Mouse (Mus musculus) embryonic stem cell, embryonic (primary cell): ENCODE results near the gene Trim62.

Source experiments
- CTCF ChIA-PET, 4 experiments: fragments of 300-600 bp in 2 of 4; fragments of 350-600 bp in 2 of 4; sonication (Branson Sonifier 250); formaldehyde crosslinking; loops; one replicate each; lab custom pipeline; 2022; ENCODE audit warnings: inconsistent platforms in 2 of 4; lab: Charles Lee
- POLR2A ChIA-PET, 4 experiments: fragments of 300-600 bp in 2 of 4; fragments of 350-600 bp in 2 of 4; sonication (Branson Sonifier 250); formaldehyde crosslinking; loops; one replicate each; lab custom pipeline; 2022; ENCODE audit warnings: antibody characterized with exemption in 4 of 4, inconsistent platforms in 1 of 4; lab: Charles Lee

Gene Trim62

DNA sequence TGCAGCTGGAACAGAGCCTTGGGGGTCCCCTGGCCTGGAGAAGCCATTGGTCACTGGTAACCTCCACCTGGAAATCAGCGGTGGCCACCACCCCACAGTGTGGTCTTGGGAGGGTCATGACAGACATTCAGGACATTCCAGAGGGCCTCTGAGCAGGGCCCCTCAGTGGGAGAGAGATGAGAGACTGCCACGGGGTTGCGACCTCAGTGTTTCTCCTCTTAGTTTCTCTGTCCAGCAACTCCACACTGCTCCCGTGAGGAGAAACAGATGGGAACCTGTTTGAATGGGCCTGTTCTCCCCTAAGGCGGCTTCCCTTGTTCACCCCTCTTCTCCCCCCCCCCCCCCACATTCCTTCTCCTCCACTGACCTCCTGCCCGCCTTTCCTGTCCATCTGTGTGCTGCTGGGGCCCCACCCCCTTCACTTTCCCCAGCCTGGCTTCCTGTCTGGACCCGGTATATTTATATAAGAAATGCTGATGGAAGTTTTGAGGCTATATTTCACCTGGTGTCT lies 14.6 kb downstream of the Trim62 start:
- POLR2A ChIA-PET = no interaction called here
- CTCF ChIA-PET = no interaction called here

DNA sequence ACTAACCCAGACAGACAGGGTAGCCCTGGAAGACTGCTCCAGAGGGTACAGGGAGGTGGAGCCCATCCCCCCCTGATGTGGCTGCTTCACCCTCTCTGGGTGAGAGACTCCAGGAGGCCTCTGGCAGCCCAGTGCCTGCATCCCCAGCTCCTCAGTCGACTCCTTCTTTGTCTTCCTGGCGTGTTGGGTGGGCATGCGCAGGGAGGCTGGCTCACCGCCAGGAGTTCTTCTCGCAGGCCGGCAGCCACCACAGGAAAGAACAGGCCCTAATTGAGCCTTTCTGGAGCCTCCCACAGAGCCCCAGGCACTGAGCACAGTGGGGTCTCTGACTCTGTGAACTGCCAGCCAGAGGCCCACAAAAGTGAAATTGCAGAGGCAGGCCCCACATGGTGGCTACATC lies 16.0 kb downstream of the Trim62 start:
- CTCF ChIA-PET = interaction anchor here in 2 of 4 experiments (0.8 to 0.9 kb wide), 2 partner anchors 9 to 10 kb away, joined by 3 to 4 read pairs; no protein-coding TSS in a partner anchor
- POLR2A ChIA-PET = interaction anchor here in 2 of 4 experiments (0.5 to 1.5 kb wide), 5 partner anchors 9 to 482 kb away, joined by 3 to 7 read pairs (median 4); no protein-coding TSS in a partner anchor

DNA sequence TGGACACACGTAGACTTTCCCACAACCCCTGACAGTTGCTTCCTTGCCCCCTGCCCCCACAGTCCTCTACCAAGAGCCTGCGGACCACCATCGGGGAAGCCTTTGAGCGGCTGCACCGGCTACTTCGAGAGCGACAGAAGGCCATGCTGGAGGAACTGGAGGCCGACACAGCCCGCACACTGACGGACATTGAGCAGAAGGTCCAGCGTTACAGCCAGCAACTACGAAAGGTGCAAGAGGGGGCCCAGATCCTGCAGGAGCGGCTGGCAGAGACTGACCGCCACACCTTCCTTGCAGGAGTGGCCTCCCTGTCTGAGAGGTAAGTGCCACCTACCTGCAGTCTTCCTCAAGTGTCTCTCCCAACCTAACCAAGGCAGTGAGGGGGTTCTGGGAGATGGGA lies 17.1 kb downstream of the Trim62 start:
- ChIA-PET CTCF (no interaction called here), POLR2A (no interaction called here)

DNA sequence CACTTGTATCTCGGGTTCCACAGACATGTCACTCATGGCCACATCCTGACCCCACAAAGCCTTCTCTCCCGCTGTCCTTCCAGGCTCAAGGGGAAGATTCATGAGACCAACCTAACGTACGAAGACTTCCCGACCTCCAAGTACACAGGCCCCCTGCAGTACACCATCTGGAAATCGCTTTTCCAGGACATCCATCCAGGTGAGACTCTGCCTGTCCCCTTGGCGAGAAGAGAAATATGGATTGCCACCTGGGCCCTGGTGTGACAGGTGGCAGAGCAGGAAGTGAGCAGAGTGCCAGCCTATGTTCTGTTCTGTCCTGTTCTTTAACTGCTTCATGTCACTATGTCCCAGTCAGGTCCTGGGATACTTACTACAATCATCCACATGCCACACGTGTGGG lies 19.0 kb downstream of the Trim62 start:
- CTCF ChIA-PET = no interaction called here

DNA sequence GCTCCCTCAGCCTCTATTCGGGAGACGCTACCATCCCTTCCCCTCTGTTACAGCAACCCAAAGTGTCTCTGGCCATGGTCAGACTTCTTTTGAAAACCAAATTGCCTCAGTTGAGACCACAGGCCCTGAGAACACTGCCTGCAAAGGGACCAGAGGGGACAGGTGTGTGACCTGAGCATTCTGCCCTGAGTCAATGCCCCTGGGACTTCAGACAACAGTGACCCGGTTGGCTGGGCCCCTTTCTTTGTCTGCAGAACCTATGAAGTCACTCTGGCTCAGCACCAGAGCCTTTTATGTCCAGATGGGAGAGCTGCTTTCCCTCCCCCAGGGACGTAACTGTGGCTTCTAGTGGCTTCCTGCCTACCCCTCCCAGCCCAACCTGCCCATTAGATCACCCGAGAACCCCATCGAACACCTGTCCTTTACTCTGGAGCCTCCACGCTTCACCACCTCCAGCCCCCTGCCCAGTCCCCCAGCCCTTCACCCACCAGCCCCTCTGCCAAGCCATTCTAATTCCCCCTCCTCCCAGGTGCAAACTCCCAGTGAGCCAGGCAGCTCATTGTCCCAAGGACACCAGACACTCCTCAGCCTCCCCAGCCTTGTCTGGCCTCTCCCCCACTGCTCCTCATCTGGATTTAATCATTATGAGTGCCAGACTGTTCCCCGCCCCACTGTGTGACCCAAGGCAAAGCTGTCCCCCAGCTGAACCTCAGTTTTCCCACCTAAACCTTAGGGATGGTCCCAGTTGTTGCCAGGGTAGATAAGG lies 20.8 kb downstream of the Trim62 start:
- ChIA-PET CTCF (interaction anchor here in 2 of 4 experiments (0.6 to 1.7 kb wide), 3 partner anchors 191 to 436 kb away, joined by 3 to 6 read pairs (median 3); no protein-coding TSS in a partner anchor), POLR2A (interaction anchor here in 2 of 4 experiments (1.1 to 1.7 kb wide), 3 partner anchors 20 to 218 kb away, joined by 3 to 4 read pairs (median 3); partner anchors contain the start of genes Hpca (in 1 of the 2), Rnf19b (in 1 of the 2) and Trim62 (in 1 of the 2))

More for the DNA sequence above, 19.0 kb downstream of the Trim62 start:
- POLR2A ChIA-PET = interaction anchor here in 1 of 4 experiments (1.0 kb wide), 1 partner anchor 156 kb away, joined by 4 read pairs; the partner anchor contains the start of gene Rnf19b

DNA sequence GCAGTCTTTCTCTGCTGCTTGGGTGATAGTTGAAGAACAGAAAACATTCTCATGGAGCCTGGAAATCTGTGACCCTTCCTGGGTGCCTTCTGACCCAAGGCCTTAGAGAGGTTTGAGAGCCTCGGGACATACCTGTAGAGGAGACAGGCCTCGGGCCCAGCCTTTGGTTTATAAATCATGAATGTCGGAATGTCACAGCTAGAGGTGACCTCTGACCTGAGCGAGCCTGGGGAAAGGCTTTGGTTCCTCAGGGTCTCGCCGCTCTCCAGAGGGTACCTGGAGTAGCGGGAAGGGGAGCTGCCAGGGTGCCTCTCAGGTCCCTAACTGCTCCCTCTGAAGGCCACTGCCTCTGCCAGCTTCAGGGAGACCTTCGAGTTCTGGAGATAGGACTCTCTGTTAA lies 21.9 kb downstream of the Trim62 start:
- CTCF ChIA-PET = interaction anchor here in 2 of 4 experiments (0.5 to 1.7 kb wide), 2 partner anchors 178 to 208 kb away, joined by 4 to 6 read pairs; no protein-coding TSS in a partner anchor
- POLR2A ChIA-PET = interaction anchor here in 2 of 4 experiments (1.2 to 1.7 kb wide), 2 partner anchors 21 to 153 kb away, joined by 3 to 4 read pairs; partner anchors contain the start of genes Rnf19b (in 1 of the 2) and Trim62 (in 1 of the 2)

DNA sequence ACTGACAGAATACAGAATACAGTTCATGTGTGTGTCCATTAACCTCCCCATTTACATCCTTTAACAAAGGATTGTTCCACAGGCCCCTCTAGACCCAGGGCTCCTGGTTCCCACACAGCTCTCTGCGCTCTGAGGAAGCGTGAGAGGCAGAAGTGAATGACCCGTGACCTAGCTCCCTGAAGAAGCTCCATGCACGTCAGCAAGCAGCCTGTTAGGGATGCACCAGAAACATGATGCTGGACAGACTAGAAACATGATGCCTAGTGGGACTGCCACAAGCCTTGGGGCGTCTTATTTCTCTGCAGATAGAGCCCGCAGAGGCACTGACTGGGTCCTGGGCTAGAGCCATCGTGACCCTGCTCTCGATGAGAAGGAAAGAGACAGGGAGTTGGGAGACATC lies 23.4 kb downstream of the Trim62 start:
- ChIA-PET POLR2A (interaction anchor here in 2 of 4 experiments (0.6 to 2.5 kb wide), 2 partner anchors 44 to 151 kb away, joined by 3 to 8 read pairs; partner anchors contain the start of gene Rnf19b (in 1 of the 2)), CTCF (interaction anchor here in 3 of 4 experiments (0.5 to 2.3 kb wide), 3 partner anchors 9 to 279 kb away, joined by 4 to 7 read pairs (median 6); no protein-coding TSS in a partner anchor)

DNA sequence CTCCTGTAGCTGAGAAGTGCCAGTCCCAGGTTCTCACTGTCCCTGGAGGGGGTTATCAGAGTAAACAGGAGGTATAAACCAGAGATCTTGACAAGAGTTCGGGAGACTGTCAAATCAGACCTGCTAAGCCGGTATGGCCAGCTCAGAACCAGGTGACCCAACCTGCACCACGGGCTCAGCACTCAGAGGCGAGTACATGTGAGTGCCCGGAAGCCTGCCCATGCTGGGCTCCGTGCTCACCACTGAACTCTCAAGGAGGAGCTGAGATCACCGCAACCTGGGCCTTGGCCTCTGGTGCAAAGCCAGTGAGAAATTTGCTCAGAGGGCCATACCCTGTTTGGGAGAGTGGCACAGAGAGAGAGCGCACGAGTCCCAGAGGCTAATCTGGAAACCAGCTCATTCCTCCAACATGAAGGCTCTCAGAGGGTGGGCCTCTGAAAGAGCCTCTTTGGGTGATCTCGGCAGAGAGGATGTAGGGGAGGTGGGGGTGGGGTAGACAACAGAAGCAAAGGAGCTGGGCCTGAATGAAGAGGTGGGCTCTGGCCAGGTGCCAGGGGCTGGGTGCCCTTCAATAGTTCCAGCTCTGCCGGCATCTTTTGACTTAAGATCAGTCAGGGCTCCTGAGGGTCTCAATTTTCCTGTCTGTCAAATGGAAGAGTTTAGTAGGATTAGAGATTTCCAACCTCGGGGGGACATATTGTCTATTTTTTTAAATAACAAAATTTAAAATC lies 24.0 kb downstream of the Trim62 start:
- ChIA-PET CTCF (interaction anchor here in 3 of 4 experiments (0.5 to 2.6 kb wide), 9 partner anchors 9 to 821 kb away, joined by 3 to 12 read pairs (median 4); no protein-coding TSS in a partner anchor), POLR2A (interaction anchor here in 2 of 4 experiments (0.6 to 2.5 kb wide), 5 partner anchors 43 to 934 kb away, joined by 3 to 8 read pairs (median 3); partner anchors contain the start of gene Rnf19b (in 1 of the 2))

DNA sequence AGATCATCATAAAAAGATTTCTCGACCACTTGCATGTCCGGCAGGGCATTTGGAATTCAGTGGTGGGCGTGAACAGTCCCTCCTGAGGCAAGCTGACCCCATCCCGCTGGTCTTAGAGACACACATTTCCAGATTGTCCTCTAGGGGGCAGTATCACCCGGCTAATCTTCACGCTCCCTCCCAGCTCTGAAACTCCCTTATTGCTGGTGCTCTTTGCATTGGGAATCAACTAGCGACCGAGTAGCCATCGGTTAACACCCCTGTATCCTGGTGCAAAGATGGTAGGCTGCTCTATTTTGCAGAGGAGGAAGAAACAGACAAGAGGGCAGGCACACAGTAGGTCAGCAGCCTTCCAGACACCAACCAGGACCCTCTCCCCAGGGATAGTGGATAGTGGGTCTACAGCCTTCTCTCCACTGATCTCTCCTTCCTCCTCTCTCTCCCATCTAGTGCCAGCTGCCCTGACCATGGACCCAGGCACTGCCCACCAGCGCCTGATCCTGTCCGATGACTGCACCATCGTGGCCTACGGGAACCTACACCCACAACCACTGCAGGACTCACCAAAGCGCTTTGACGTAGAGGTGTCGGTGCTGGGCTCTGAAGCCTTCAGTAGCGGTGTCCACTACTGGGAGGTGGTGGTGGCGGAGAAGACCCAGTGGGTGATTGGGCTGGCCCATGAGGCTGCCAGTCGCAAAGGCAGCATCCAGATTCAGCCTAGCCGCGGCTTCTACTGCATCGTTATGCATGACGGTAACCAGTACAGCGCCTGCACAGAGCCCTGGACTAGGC lies 25.4 kb downstream of the Trim62 start:
- CTCF ChIA-PET = interaction anchor here (0.5 to 2.6 kb wide), 46 partner anchors 8 to 647 kb away, joined by 3 to 20 read pairs (median 3); partner anchors contain the start of gene Trim62 (in 1 of the 4)

DNA sequence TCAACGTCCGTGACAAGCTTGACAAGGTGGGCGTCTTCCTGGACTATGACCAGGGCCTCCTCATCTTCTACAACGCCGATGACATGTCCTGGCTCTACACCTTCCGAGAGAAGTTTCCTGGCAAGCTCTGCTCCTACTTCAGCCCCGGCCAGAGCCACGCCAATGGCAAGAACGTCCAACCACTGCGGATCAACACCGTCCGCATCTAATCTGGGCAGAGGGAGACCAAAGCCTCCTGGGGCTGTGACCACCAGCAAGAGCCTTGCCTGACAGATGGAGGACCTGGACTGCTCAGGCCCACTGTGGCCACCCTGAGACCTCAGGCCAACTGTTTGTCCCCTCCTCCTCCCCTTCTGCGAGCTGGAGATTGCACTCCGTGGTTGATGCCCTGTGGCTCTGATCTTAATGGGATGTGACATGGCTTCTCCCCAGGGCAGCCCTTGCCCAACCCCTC lies 26.0 kb downstream of the Trim62 start:
- POLR2A ChIA-PET = interaction anchor here (0.7 to 2.5 kb wide), 6 partner anchors 8 to 174 kb away, joined by 3 to 8 read pairs (median 4); partner anchors contain the start of genes Rnf19b (in 2 of the 4) and Azin2 (in 1 of the 4)
- CTCF ChIA-PET = interaction anchor here (0.5 to 2.6 kb wide), 11 partner anchors 10 to 212 kb away, joined by 3 to 20 read pairs (median 7); no protein-coding TSS in a partner anchor

More for the DNA sequence above, 25.4 kb downstream of the Trim62 start:
- POLR2A ChIA-PET = interaction anchor here in 3 of 4 experiments (0.6 to 2.5 kb wide), 8 partner anchors 10 to 175 kb away, joined by 3 to 8 read pairs (median 4); partner anchors contain the start of genes Rnf19b (in 2 of the 3) and Azin2 (in 1 of the 3)

DNA sequence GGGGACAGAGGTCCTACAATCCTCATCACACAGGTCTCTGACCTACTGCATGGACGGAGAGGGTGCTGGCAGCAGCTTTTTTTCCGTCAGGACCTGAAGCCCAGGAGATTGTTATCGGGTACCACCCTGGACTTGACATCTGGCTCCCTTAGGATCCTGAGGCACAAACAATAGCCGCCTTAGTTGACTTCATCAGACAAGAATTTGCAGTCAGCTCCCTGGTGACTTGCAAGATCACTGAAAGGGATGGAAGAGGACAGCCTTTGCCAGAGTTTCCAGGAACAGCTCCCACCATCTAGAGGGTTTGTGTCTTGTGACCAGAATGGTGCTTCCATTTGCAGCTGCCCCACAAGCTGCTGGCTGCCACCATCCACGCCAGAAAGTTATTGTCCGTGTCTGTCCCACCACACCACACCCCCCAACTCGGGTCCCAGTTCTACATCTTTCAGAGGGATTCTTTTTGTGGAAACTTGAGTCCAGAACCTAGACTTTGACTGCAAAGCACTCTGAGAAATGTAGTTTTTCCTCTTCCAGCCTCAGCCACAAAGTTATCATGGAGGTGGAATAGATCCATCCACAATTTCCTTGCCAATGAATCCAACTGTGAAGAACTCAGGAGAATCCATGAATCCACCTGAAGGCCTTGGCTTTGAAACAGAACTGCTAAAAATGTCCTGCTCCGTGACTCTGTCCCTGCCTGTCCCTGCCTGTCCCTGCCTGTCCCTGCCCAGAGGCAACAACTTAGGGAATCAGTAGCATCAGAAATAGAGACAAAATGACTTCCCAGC lies 27.1 kb downstream of the Trim62 start:
- CTCF ChIA-PET = interaction anchor here in 3 of 4 experiments (0.7 to 2.4 kb wide), 3 partner anchors 11 to 32 kb away, joined by 3 to 20 read pairs (median 3); no protein-coding TSS in a partner anchor
- POLR2A ChIA-PET = interaction anchor here in 3 of 4 experiments (0.7 to 1.7 kb wide), 3 partner anchors 9 to 147 kb away, joined by 4 to 6 read pairs (median 4); partner anchors contain the start of genes Azin2 (in 1 of the 3) and Rnf19b (in 1 of the 3)

DNA sequence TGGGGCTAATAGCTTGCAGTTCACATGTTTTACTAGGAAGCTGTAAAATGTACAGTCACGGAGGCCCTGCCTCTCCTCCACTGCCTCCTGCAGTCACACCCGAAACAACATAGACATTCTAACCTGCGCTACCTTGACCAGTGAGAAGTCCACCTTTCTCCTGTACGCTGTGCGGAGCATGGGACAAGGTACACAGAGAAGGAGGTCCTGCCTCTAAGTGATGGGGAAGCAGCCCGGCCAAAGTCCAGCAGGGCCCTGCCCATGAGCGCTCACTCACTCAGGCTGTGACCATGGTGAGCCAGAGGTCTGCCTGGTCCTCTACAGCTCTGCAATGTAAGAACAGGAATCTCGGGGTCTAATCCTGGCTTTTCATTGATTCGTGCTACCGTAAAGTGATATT lies 28.7 kb downstream of the Trim62 start:
- ChIA-PET CTCF (interaction anchor here in 2 of 4 experiments (0.6 to 0.7 kb wide), 2 partner anchors 186 to 222 kb away, joined by 4 to 6 read pairs; no protein-coding TSS in a partner anchor), POLR2A (interaction anchor here in 2 of 4 experiments (0.6 to 0.7 kb wide), 2 partner anchors 45 to 185 kb away, joined by 3 to 4 read pairs; no protein-coding TSS in a partner anchor)

DNA sequence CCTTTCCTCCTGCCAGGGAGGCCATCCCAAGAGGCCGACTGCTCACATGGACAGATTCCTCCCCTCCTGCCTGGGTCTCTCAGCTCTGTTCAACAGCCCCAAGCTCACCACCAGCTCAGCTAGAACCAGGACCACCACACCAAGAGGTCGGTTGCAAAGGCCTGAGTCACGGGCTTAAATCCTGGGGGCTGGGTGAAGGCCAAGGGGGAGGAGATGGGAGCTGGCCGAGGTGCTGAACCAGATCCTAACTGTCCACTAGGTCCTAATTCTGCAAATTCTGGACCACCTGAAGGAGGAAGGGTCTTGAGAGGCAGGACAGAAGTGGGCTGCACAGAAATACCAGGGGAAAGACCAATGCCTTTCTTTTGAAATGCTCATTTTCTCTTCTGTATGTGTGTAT lies 30.4 kb downstream of the Trim62 start:
- POLR2A ChIA-PET = interaction anchor here in 1 of 4 experiments (1.0 to 1.5 kb wide), 3 partner anchors 14 to 144 kb away, joined by 3 to 6 read pairs (median 3); partner anchors contain the start of gene Rnf19b
- CTCF ChIA-PET = interaction anchor here in 1 of 4 experiments (0.9 to 1.5 kb wide), 3 partner anchors 11 to 199 kb away, joined by 3 to 6 read pairs (median 3); no protein-coding TSS in a partner anchor

DNA sequence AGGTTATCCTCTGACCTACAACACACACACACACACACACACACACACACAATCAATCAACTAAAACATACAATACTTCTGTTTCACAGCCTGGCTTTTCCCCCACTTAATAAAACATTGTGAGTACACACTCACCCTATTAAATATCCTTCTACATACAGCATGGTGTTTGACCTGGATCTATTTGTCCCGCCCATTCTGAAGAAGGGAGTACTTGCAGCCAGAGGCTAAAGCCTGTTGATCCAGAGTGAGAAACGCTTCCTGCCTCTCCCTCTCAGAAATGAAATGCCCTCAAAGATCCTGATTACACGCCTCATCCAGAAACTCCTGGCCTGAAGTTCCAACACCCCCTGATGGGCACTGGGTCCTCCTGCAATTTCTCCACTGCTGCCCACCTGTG lies 33.7 kb downstream of the Trim62 start:
- ChIA-PET POLR2A (interaction anchor here in 2 of 4 experiments (0.6 to 0.7 kb wide), 2 partner anchors 12 to 1497 kb away, joined by 3 read pairs; no protein-coding TSS in a partner anchor), CTCF (interaction anchor here in 1 of 4 experiments (1.3 kb wide), 1 partner anchor 9 kb away, joined by 4 read pairs; no protein-coding TSS in a partner anchor)

DNA sequence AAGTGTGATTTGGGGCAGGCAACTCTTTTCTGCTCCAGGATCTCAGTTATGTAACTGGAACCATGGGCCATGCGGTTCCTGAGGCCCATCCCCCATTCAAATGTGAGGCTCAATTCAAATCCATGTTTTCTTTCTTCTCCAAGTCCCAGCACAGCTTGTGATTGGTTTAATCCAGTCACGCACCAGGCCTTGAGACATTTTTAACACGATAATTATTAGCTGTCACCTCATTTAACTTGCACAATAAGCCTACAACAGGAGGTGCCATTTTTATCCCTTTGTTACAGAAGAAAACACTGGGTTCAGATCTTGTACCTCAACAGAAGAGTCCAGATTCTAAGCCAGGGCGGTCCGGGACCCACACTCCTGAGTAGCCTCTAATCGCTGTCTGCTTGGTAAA lies 34.4 kb downstream of the Trim62 start:
- ChIA-PET CTCF (interaction anchor here in 2 of 4 experiments (0.7 to 1.6 kb wide), 2 partner anchors 9 to 166 kb away, joined by 4 to 6 read pairs; no protein-coding TSS in a partner anchor), POLR2A (no interaction called here)
